Mouse (Mus musculus) layer of hippocampus, adult 18-20 months (tissue): ENCODE results near the gene Dhx8. TPM values are rescaled to one million over a fixed set of nuclear protein-coding genes. Genes with fewer than 3 reads are reported as not detected.

Source experiments
- DNase-seq, 2 experiments: peaks; one replicate each; pipeline ENCODE4 v3.0.0; 2022; ENCODE audit warnings: low spot score in 2 of 2
- long read RNA-seq: library from polyadenylated mRNA; stranded (forward); transcript quantifications from one replicate; pipeline ENCODE4 v2.0.0, GENCODE M21; 2021
- total RNA-seq, 2 experiments: library from RNA; stranded (reverse); gene quantifications; 2 replicates each; pipeline ENCODE4 v1.2.3; 2021

The Dhx8 gene
- 10 to 100 TPM; 35.2 to 35.9 TPM for total RNA-seq
- long read RNA-seq, full-length matches to known transcripts = 31 of 48 reads
- long read RNA-seq, partial matches to known transcripts = 14 of 48 reads
- long read RNA-seq, other reads (novel, unspliced or antisense) = 3 of 48 reads

DNA sequence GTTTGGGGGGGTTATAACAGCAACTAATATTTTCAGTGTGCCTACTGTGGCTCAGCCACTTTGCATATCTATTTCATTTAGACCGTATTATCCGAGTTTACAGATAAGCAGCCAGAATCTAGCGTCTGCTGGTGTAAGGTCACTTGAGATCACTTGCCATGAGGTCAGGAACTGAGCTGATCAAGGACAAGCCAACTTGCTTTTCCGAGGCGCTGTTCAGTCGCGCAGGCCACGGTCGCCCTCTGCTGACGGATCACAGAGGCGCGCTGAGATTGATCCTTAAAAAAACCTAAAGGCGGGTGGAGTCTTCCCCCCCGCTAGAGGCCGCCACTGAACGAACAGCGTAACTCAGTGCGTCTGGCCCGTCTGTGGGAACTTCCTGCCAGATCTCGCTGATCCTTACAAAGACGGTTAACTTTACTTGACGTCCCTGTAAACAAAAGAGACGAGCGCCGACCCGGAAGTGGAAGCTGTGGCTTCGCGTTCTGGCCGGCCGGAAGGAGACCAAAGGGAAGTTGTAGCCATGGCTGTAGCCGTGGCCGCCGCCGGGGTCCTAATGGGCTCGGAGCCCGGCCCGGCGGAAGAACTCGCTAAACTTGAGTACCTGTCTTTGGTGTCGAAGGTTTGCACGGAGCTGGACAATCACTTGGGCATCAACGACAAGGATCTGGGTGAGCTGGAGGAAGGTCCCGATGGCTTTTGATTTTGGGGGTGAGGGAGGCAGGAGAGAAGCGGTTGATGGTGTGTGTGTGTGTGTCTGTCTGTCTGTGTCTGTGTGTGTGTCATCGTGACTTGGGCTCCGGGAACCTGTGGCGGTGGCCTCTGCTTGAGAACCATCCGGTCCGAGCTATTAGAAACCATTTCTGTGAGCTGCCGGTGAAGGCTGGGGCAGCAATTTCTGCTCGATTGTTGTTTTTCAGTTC is at the start of gene Dhx8:
TSS of gene Dhx8 (plus strand) at position 402 of the 923 bp plus-strand sequence.
- peak; percentile 97 to 99 for DNase-seq

- DNase-seq = peak; percentile 86 to 93
Observed at GRCm38 (mm10) chr11:101687351-101688301, 45.1 kb upstream of the Dhx8 start.

DNA sequence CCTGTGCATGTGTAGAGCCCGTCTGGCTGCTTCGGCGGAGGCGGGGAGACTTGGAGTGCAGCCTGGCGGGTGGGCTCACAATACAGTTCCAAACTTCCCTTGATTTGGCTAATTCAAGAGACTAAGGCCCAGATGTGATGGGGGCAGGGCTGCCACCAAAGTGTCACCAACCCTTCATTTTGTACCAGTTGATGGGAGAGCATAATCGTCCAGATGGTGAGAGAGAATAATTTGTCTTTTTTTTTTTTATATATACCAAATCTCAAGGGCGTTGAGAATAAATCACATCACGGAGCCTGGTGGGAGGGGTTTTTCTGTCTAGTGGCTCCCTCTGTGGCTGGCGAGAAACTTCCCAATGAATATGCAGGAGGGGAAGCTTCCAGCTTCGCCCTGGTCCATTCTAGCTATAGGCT is 43.0 kb upstream of the Dhx8 start:
- DNase-seq = peak; percentile 81 to 89

DNA sequence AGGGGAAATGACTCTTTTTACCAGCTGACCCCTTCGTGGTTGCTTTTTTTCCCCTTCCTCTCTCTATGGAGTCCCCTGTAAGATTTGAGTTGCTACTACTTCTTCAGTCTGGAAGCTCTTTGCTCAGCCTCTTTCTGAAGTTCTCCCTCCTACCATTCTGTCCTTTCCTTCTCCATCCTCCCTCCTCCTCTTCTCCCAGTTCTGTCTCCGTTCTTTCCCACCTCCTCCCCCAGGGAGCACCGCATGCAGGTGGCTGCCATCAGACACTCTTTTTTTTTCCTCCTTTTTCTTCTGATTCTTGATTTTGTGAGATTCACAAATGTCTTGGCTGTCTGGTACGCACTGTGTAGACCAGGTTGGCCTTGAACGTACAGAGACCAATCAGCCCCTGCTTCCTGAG is 42.4 kb upstream of the Dhx8 start:
- DNase-seq = no peak

DNA sequence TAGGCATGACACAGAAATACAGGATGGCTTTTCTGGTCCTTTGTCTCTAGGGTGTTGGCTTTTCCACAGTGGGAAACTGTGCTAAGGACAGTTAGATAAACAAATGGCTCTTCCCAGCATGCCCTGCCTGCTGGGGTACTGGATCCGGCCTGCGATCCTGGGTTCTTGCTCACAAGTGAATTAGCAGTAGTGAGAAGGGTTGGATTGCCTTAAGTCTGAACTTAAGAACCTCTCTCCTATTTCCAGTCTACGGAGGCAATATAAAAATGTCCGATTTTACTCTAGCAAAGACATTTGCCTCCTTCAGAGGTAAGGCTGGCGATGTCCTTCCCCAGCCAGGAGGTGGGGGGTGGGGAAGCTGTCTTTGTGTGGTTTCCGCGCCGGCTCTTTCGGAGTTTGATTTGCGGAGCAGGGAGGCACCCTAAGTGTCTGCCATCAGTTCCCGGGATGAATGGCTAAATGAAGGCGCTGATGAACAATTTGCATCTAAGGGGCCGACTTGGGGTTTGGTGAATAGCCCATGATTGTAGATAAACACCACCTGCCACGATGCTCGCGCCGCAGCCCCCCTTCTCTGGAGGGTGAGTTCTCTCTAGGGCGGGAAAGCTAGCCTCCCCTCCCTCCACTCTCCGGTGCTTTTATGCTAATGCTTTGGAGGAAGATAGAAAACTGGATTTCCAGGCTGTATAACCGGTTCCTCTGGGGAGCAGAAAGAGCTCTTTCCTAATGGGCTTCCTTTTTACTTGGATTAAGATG is 36.6 kb upstream of the Dhx8 start:
- no peak for DNase-seq

DNA sequence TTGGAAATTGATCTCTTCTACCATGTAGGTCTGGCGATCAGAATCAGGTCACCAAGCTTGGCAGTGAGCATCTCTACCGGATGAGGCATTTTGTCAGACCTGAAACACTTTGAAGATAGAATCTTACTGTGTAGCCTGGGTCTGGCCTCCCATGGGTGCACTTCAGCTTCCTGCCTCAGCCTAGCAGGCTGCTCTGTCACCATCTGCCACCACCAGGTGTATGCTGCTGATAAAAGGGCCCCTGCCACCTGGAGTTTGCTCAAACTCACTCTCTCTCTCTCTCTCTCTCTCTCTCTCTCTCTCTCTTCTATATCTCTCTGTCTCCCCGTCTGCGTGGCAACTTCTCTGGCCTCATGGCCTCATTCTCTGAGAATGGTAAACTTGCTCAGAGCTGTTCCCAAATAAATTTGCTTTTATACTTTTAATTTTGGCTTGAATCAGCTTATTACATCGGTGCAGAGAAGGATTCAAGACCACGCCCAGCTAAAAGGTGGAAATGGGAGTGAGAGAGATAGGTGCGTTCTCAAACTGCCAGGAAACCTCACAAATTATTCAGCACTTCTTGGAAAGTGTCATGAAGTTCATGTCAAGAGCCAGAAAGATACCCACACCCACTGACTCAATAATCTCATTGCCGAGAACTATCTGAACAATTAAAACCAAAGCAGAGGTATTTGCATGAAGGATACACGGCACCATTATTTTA is 35.4 kb upstream of the Dhx8 start:
- no peak for DNase-seq

GRCm38 (mm10) chr11:101698114-101698513 is 34.6 kb upstream of the Dhx8 start:
- no peak for DNase-seq

DNA sequence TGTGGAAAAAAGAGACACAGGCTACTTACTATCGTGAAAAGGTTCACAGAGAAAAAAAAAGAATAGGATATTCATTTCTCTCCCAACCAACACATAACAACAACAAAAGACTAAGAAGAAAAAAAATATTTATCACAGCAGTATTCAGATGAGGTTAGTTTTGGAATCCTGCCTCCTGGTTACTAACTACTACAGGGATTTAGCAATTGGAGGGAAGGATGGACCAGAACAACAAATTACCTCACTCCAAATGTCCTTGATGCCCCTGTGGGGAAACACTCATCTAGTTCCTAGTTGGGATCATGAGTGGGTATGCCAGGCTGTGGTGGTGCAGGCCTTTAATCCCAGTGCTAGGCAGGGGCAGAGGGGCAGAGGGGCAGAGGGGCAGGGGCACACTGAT is 33.2 kb upstream of the Dhx8 start:
- DNase-seq = no peak

DNA sequence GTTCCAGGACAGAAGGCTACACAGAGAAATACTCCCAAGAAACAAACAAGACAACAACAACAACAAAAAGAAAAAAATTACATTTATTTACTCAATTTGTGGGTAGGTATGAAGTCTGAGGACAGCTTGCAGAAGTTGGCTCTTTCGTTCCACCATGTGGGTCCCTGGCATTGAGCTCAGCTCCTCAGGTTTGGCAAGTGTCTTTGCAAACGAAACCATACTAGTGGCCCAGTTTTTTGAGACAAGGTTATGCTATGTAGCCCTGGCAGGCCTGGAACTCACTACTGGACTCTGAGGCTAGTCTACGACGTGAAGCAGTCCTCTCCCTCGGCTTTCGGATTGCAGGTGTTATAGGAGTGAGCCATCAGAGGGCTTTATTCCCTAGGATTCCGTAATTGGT is 32.7 kb upstream of the Dhx8 start:
- DNase-seq = no peak

DNA sequence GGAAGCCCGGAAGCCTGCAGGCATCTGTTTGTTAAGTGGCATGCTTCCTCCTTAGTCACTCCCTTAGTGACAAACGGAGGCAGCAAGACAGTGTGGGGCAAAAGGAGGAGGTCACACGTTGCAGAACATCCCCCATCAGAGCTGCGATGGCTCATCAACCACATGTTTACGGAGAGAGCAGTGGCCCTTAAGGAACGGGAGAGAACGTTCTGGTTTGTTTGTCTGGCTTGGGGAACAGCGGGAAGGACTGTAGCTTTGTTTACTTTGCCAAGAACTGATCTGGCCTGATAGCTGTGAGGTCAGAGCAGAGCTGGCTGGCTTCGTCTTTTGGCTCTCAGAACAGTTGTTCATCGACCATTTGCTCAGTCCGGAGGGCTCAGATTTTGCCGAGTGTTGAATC is 32.3 kb upstream of the Dhx8 start:
- peak in 1 of 2 experiments; percentile 67 for DNase-seq

DNA sequence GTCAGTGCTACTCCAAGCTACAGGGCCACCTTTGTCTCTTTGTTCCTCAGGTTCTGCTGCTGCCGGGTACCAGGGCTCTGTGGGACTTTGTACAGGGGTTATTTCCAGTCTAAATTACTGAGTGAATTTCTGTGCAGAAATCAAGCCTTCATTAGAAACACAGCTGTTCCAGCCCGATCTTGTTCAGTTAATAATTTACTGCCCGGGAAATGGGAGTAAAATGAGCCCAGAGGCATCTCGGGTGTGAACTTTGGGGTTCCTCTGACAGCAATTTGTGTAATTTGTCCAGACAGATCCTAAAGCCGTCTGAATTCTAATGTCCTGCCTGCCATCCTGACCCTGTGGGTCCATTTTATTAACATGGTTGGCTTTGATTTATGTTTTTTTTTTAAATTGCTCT is 28.6 kb upstream of the Dhx8 start:
- DNase-seq = no peak

GRCm38 (mm10) chr11:101706764-101707448 is 25.8 kb upstream of the Dhx8 start:
- DNase-seq = no peak

GRCm38 (mm10) chr11:101708482-101708881 is 24.2 kb upstream of the Dhx8 start:
- no peak for DNase-seq

DNA sequence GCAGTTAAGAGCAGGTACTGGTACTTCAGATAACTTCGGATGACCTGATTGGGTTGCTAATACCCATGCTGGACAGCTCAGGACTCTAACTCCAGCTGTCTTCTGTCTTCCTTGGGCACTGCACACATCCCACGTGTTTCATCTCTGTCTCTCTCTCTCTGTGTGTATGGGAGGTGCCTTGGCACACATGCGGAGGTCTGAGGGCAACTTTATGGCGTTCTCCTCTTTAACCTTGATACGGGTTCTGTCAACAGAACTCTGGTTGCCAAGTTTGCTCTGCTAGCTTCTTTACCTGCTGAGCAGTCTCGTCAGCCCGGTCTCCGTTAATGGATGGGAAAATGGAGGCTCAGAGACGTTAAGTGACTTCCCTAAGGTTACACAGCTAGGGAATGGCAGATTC is 19.9 kb upstream of the Dhx8 start:
- DNase-seq = no peak

DNA sequence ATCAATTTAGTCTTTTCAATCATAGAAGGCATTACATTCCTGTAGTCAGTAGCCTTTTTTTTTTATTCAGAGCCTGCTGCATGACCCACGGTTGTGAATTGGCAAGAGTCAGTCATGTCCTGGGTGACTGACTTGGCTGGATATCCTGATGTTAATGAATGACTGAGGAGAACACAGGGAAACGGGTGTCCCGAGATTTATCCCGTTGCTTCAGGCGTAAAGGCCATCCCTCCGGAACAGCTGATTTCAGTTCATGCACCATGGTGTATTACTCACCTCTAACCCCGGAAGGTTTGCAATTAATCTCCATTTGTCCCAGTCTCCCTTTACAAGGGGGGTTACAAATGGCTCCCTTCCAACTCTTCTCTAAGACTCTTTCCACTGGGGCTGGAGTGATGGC is 18.7 kb upstream of the Dhx8 start:
- no peak for DNase-seq

GRCm38 (mm10) chr11:101718324-101718723 is 14.4 kb upstream of the Dhx8 start:
- no peak for DNase-seq

DNA sequence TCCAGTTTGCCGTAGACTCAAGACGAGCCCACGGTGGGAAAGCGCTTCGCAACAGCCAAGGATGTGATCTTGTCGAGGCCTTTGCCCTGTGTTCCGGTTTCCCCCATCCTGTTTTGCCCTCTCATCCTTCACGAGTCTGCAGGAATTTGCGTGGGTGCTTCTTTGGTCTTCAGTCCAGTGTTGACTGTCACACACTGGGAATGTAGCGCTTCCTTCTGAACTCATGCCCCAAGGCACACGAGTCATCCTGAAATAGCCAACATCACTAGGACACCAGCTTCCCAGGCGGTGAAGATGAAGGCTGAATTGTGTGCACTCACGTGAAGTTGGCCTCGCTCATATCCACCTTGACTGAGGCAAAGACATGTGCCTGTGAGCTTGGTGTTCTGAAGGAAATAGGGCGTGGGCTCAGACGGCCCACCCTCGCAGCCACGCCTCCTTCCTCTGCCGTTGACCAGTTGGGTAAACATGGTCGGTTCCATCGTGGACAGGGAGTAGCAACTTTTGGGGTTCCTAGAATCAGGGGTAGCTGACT is 12.7 kb upstream of the Dhx8 start:
- DNase-seq = no peak

DNA sequence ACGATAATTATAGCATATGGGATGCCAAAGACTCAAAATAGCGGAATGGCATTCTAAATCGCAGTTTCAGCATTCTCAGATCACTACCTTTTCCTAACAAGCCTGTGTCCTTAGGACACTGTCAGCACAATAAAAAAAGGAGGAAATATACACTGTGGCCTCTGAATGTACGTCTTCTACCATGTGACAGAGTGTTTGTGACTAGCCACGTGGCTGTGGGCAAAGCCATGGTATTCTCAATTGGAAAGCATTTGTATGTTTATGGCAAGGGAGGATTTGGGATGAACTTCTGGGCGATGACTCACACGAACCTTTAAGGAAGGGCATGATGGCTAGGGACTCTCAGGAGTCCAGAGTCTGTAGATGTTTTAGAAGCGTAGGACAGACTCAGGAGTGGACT is 7.7 kb upstream of the Dhx8 start:
- DNase-seq = no peak

GRCm38 (mm10) chr11:101726765-101727164 is 6.0 kb upstream of the Dhx8 start:
- DNase-seq = peak in 1 of 2 experiments; percentile 9
